9 mouse cellular contexts compared by ENCODE assay signal in the genomic region with DNA sequence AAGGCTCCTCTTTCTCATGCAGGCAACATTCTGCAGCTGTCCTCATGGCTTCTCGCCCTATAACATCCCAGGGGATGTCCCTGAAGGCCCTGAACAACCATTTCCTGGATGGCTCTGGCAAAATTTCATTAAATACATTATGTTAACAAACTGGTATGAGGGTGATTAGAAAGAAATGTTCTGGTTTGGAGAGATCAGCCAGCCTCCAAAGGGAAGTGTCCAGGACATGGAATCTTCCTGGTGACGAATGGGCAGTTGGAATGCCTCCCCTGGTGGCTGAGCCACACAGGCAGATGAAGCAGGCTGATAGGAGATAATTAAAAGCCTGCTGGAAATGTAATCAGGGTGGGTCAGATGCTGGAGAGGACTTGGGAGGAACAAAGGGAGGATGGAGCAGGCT. TPM values are rescaled to one million over a fixed set of nuclear protein-coding genes. Genes with fewer than 3 reads are reported as not detected.
A peak's percentile ranks its signal among the peaks of the same experiment; 100 is the strongest.
DNase-seq lines count a peak whose midpoint lies in the region; ATAC-seq lines count a peak whose summit lies in the region.
"Had no signal": no experiment of that assay in that cellular context is flagged by ENCODE, and none has a peak within 500 bp of the region (broad histone marks: within the 10 kb centered on the region; RNA-seq: fewer than 3 reads in every experiment).

No protein-coding gene starts in this region.

- H3K27me3 ChIP-seq in heart, embryonic 15.5 days = no peaks in the 10 kb centered on the region
- peaks cover 28% of the 10 kb centered on the region for H3K27me3 ChIP-seq in limb, embryonic 10.5 days (ENCODE audit: low read depth, poor library complexity, severe bottlenecking)
- H3K27me3 ChIP-seq in neural tube, embryonic 14.5 days (ENCODE audit: control insufficient read depth, insufficient read depth, low read length) = no peaks in the 10 kb centered on the region
- H3K27me3 ChIP-seq: embryonic facial prominence, embryonic 13.5 days had no signal

- 51% methylated on average over 2 of the region's 2 CpGs for WGBS in heart, embryonic 15.5 days
- 46% methylated on average over 2 of the region's 2 CpGs for WGBS in limb, embryonic 10.5 days
- 22% methylated on average over 2 of the region's 2 CpGs for WGBS in neural tube, embryonic 14.5 days

- H3K4me2 ChIP-seq in heart, embryonic 15.5 days = no peak overlapping the region
- no peak overlapping the region for H3K4me2 ChIP-seq in neural tube, embryonic 14.5 days (ENCODE audit: low read depth, low read length)
- H3K4me2 ChIP-seq: embryonic facial prominence, embryonic 13.5 days had no signal

- DNase-seq in left cerebral cortex, postnatal 4 days = peak; percentile 61
- no peak for DNase-seq in left cerebral cortex, adult 11 months (ENCODE audit: low spot score)
- DNase-seq in limb, embryonic 10.5 days (ENCODE audit: low spot score) = no peak
- DNase-seq in thymus, postnatal 10 days (ENCODE audit: low spot score in 2 of 2) = no peak
- no peak for DNase-seq in spleen, postnatal 36 days (ENCODE audit: low spot score in 2 of 2)
- no peak for DNase-seq in layer of hippocampus, adult 9-10 months (ENCODE audit: low spot score)

- ATAC-seq in heart, embryonic 15.5 days (replicated peaks; ENCODE audit: insufficient number of reproducible peaks, insufficient read depth, low FRiP score, low read depth) = no peak; the same call in 1 of the 2 replicates
- ATAC-seq in neural tube, embryonic 14.5 days (ENCODE audit: low read depth) = no peak

- H3K27ac ChIP-seq in heart, embryonic 15.5 days = peak overlapping the region; percentile 35; the same call in 1 of the 2 replicates
- H3K27ac ChIP-seq in limb, embryonic 10.5 days = peak overlapping the region; percentile 61; the same call in 1 of the 2 replicates
- H3K27ac ChIP-seq in neural tube, embryonic 14.5 days (ENCODE audit: low read depth, low read length) = peak overlapping the region; percentile 70
- H3K27ac ChIP-seq: embryonic facial prominence, embryonic 13.5 days had no signal

- no peaks in the 10 kb centered on the region for H3K36me3 ChIP-seq in heart, embryonic 15.5 days
- peaks cover 10% of the 10 kb centered on the region; the same call in 1 of the 2 replicates for H3K36me3 ChIP-seq in limb, embryonic 10.5 days
- H3K36me3 ChIP-seq in neural tube, embryonic 14.5 days (ENCODE audit: control insufficient read depth, insufficient read depth, low read length) = no peaks in the 10 kb centered on the region

- H3K9ac ChIP-seq in heart, embryonic 15.5 days = no peak overlapping the region
- H3K9ac ChIP-seq in neural tube, embryonic 14.5 days (replicated peaks; ENCODE audit: low read depth, low read length) = no peak overlapping the region
- H3K9ac ChIP-seq: embryonic facial prominence, embryonic 13.5 days had no signal

- H3K4me3 ChIP-seq in heart, embryonic 15.5 days = no peak overlapping the region
- no peak overlapping the region for H3K4me3 ChIP-seq in limb, embryonic 10.5 days
- H3K4me3 ChIP-seq in neural tube, embryonic 14.5 days (ENCODE audit: low read depth, low read length) = no peak overlapping the region
- H3K4me3 ChIP-seq: embryonic facial prominence, embryonic 13.5 days had no signal

- no peaks in the 10 kb centered on the region for H3K9me3 ChIP-seq in heart, embryonic 15.5 days (replicated peaks)
- no peaks in the 10 kb centered on the region for H3K9me3 ChIP-seq in limb, embryonic 10.5 days (replicated peaks)
- no peaks in the 10 kb centered on the region for H3K9me3 ChIP-seq in neural tube, embryonic 14.5 days (ENCODE audit: control insufficient read depth, low read length)
- H3K9me3 ChIP-seq: embryonic facial prominence, embryonic 13.5 days had no signal

- intact Hi-C loops in left cerebral cortex, postnatal 4 days (cut with DNase I) = no loop called here

- H3K4me1 ChIP-seq in heart, embryonic 15.5 days (replicated peaks) = peaks cover 61% of the 10 kb centered on the region
- peaks cover 94% of the 10 kb centered on the region for H3K4me1 ChIP-seq in limb, embryonic 10.5 days
- peaks cover 33% of the 10 kb centered on the region for H3K4me1 ChIP-seq in neural tube, embryonic 14.5 days (ENCODE audit: control insufficient read depth, insufficient read depth, low read length)

RNA-seq across cellular contexts. Expression of a gene that starts 27.3 kb away (rescaled TPM):
- 100 to 1,000 TPM; 113 to 116 TPM for total RNA-seq in left cerebral cortex, postnatal 4 days (2021)
- polyA plus RNA-seq in heart, embryonic 15.5 days (2015; fragmentation: Nextera tagmentation; extraction: Ambion mirVana) = 71.7 and 74.2 TPM in 2 replicates
- 75.6 and 85.1 TPM in 2 replicates for polyA plus RNA-seq in limb, embryonic 10.5 days (2016; fragmentation: Nextera tagmentation; extraction: Ambion mirVana)
- polyA plus RNA-seq in neural tube, embryonic 14.5 days (2014; fragmentation: Nextera tagmentation; extraction: Ambion mirVana) = 72.3 and 74.9 TPM in 2 replicates
